ENCODE assay signal across 15 mouse cellular contexts in genomic region chr3:96225421-96225820, GRCm38 (mm10). TPM values are rescaled to one million over a fixed set of nuclear protein-coding genes. Genes with fewer than 3 reads are reported as not detected.
A peak's percentile ranks its signal among the peaks of the same experiment; 100 is the strongest.
DNase-seq lines count a peak whose midpoint lies in the region; ATAC-seq lines count a peak whose summit lies in the region.
"Had no signal": no experiment of that assay in that cellular context is flagged by ENCODE, and none has a peak within 500 bp of the region (broad histone marks: within the 10 kb centered on the region; RNA-seq: fewer than 3 reads in every experiment).

No protein-coding gene starts in this region.

- H3K9me3 ChIP-seq in forebrain, embryonic 10.5 days: no peaks in the 10 kb centered on the region
- H3K9me3 ChIP-seq in forebrain, embryonic 16.5 days (ENCODE audit: control insufficient read depth, low read length): no peaks in the 10 kb centered on the region
- no peaks in the 10 kb centered on the region for H3K9me3 ChIP-seq in hindbrain, embryonic 13.5 days
- H3K9me3 ChIP-seq in hindbrain, embryonic 11.5 days (ENCODE audit: control insufficient read depth, low read length): no peaks in the 10 kb centered on the region
- H3K9me3 ChIP-seq in liver, embryonic 12.5 days (replicated peaks): no peaks in the 10 kb centered on the region
- H3K9me3 ChIP-seq: embryonic facial prominence, embryonic 15.5 days; heart, embryonic 15.5 days had no signal

- ATAC-seq in forebrain, embryonic 16.5 days: no peak
- no peak for ATAC-seq in hindbrain, embryonic 13.5 days (ENCODE audit: low FRiP score)
- no peak for ATAC-seq in hindbrain, embryonic 11.5 days (ENCODE audit: low FRiP score)
- ATAC-seq in liver, embryonic 12.5 days: no peak
- ATAC-seq: activated CD4-positive, CD25-positive, alpha-beta regulatory T cell, adult 4 months had no signal

- DNase-seq in forebrain, embryonic 10.5 days (ENCODE audit: extremely low spot score, low spot score): no peak
- no peak for DNase-seq in hindbrain, embryonic 11.5 days (ENCODE audit: low spot score)
- DNase-seq in A20 (ENCODE audit: low read depth, low spot score): peak; percentile 32
- DNase-seq in adrenal gland, adult 2 months: no peak
- no peak for DNase-seq in cerebellum, postnatal 4 days (ENCODE audit: low spot score in 2 of 2)
- DNase-seq: cerebellum, postnatal 25 days; kidney, adult 11 months; left cerebral cortex, postnatal 4 days; lung, postnatal 14 days had no signal

- no peaks in the 10 kb centered on the region for H3K27me3 ChIP-seq in forebrain, embryonic 10.5 days (ENCODE audit: poor library complexity, severe bottlenecking)
- H3K27me3 ChIP-seq in forebrain, embryonic 16.5 days (replicated peaks; ENCODE audit: control insufficient read depth, insufficient read depth, low read length): no peaks in the 10 kb centered on the region
- no peaks in the 10 kb centered on the region for H3K27me3 ChIP-seq in hindbrain, embryonic 13.5 days
- H3K27me3 ChIP-seq in hindbrain, embryonic 11.5 days (ENCODE audit: control insufficient read depth, insufficient read depth, low read length): no peaks in the 10 kb centered on the region
- no peaks in the 10 kb centered on the region for H3K27me3 ChIP-seq in liver, embryonic 12.5 days (replicated peaks)
- H3K27me3 ChIP-seq: embryonic facial prominence, embryonic 15.5 days; heart, embryonic 15.5 days had no signal

- 9% methylated on average over 2 of the region's 2 CpGs for WGBS in forebrain, embryonic 10.5 days
- 11% methylated on average over 2 of the region's 2 CpGs for WGBS in forebrain, embryonic 16.5 days
- 19% methylated on average over 2 of the region's 2 CpGs for WGBS in hindbrain, embryonic 13.5 days
- 20% methylated on average over 2 of the region's 2 CpGs for WGBS in hindbrain, embryonic 11.5 days
- WGBS in liver, embryonic 12.5 days (ENCODE audit: insufficient replicate concordance): 53% methylated on average over 2 of the region's 2 CpGs

- H3K9ac ChIP-seq in forebrain, embryonic 16.5 days (replicated peaks; ENCODE audit: low read depth, low read length): no peak overlapping the region
- peak overlapping the region; percentile 2; the same call in 1 of the 2 replicates for H3K9ac ChIP-seq in hindbrain, embryonic 13.5 days
- H3K9ac ChIP-seq in hindbrain, embryonic 11.5 days (ENCODE audit: low read depth, low read length): no peak overlapping the region
- peak overlapping the region; percentile 94 for H3K9ac ChIP-seq in liver, embryonic 12.5 days
- H3K9ac ChIP-seq: embryonic facial prominence, embryonic 15.5 days; heart, embryonic 15.5 days had no signal

- H3K4me1 ChIP-seq in forebrain, embryonic 10.5 days: peaks cover 68% of the 10 kb centered on the region
- H3K4me1 ChIP-seq in forebrain, embryonic 16.5 days (replicated peaks; ENCODE audit: control insufficient read depth, insufficient read depth, low read length): peaks cover 19% of the 10 kb centered on the region
- H3K4me1 ChIP-seq in hindbrain, embryonic 13.5 days (replicated peaks): peaks cover 36% of the 10 kb centered on the region
- peaks cover 6% of the 10 kb centered on the region for H3K4me1 ChIP-seq in hindbrain, embryonic 11.5 days (replicated peaks; ENCODE audit: control insufficient read depth, insufficient read depth, low read length)
- peaks cover 60% of the 10 kb centered on the region for H3K4me1 ChIP-seq in liver, embryonic 12.5 days

- no peak overlapping the region for H3K4me2 ChIP-seq in forebrain, embryonic 16.5 days (ENCODE audit: low read length)
- H3K4me2 ChIP-seq in hindbrain, embryonic 13.5 days: no peak overlapping the region
- no peak overlapping the region for H3K4me2 ChIP-seq in hindbrain, embryonic 11.5 days (replicated peaks; ENCODE audit: low read depth, low read length)
- H3K4me2 ChIP-seq in liver, embryonic 12.5 days: peak overlapping the region; percentile 85
- H3K4me2 ChIP-seq: embryonic facial prominence, embryonic 15.5 days; heart, embryonic 15.5 days had no signal

- peak overlapping the region; percentile 74 for H3K27ac ChIP-seq in forebrain, embryonic 10.5 days
- no peak overlapping the region for H3K27ac ChIP-seq in forebrain, embryonic 16.5 days (ENCODE audit: low read length)
- H3K27ac ChIP-seq in hindbrain, embryonic 13.5 days: no peak overlapping the region
- H3K27ac ChIP-seq in hindbrain, embryonic 11.5 days (ENCODE audit: low read depth, low read length): no peak overlapping the region
- H3K27ac ChIP-seq in liver, embryonic 12.5 days: peak overlapping the region; percentile 72
- H3K27ac ChIP-seq: embryonic facial prominence, embryonic 15.5 days; heart, embryonic 15.5 days had no signal

- H3K36me3 ChIP-seq in forebrain, embryonic 10.5 days (replicated peaks): no peaks in the 10 kb centered on the region
- H3K36me3 ChIP-seq in forebrain, embryonic 16.5 days (ENCODE audit: control insufficient read depth, insufficient read depth): no peaks in the 10 kb centered on the region
- H3K36me3 ChIP-seq in hindbrain, embryonic 13.5 days: no peaks in the 10 kb centered on the region
- no peaks in the 10 kb centered on the region for H3K36me3 ChIP-seq in hindbrain, embryonic 11.5 days (ENCODE audit: control insufficient read depth, insufficient read depth, low read length)
- no peaks in the 10 kb centered on the region for H3K36me3 ChIP-seq in liver, embryonic 12.5 days
- H3K36me3 ChIP-seq: embryonic facial prominence, embryonic 15.5 days; heart, embryonic 15.5 days had no signal

- peak overlapping the region; percentile 20; the same call in 1 of the 2 replicates for H3K4me3 ChIP-seq in forebrain, embryonic 10.5 days
- H3K4me3 ChIP-seq in forebrain, embryonic 16.5 days (replicated peaks; ENCODE audit: low read length): no peak overlapping the region
- no peak overlapping the region for H3K4me3 ChIP-seq in hindbrain, embryonic 13.5 days
- no peak overlapping the region for H3K4me3 ChIP-seq in hindbrain, embryonic 11.5 days (ENCODE audit: low read depth, low read length)
- H3K4me3 ChIP-seq in liver, embryonic 12.5 days: peak overlapping the region; percentile 20; the same call in 1 of the 2 replicates
- H3K4me3 ChIP-seq: embryonic facial prominence, embryonic 15.5 days; heart, embryonic 15.5 days had no signal

RNA-seq across cellular contexts. Expression of gene Hist2h2be, which starts 4.5 kb away (rescaled TPM):
- polyA plus RNA-seq in forebrain, embryonic 10.5 days (2016; fragmentation: Nextera tagmentation; extraction: Ambion mirVana): 12.8 and 15.5 TPM in 2 replicates
- polyA plus RNA-seq in forebrain, embryonic 16.5 days (2015; fragmentation: Nextera tagmentation; extraction: Ambion mirVana): 8.6 and 10.8 TPM in 2 replicates
- 4.3 TPM in 2 replicates for polyA plus RNA-seq in hindbrain, embryonic 13.5 days (2015; fragmentation: Nextera tagmentation; extraction: Ambion mirVana)
- polyA plus RNA-seq in hindbrain, embryonic 11.5 days (2014; fragmentation: Nextera tagmentation; extraction: Ambion mirVana): 7.4 and 7.7 TPM in 2 replicates
- 6.1 and 6.6 TPM in 2 replicates for polyA plus RNA-seq in liver, embryonic 12.5 days (2016; fragmentation: Nextera tagmentation; extraction: Ambion mirVana)
- 10 to 100 TPM; 15.6 to 23.5 TPM for total RNA-seq in adrenal gland, adult 2 months (2021)
- polyA plus RNA-seq in adrenal gland, adult 2 months (2012; rRNA removed): 6.1 and 6.4 TPM in 2 replicates

RNA-seq across cellular contexts. Expression of gene Hist2h2ac, which starts 4.7 kb away (rescaled TPM):
- polyA plus RNA-seq in forebrain, embryonic 10.5 days (2016; fragmentation: Nextera tagmentation; extraction: Ambion mirVana): 11.3 and 12.6 TPM in 2 replicates
- 2.1 and 3.3 TPM in 2 replicates for polyA plus RNA-seq in forebrain, embryonic 16.5 days (2015; fragmentation: Nextera tagmentation; extraction: Ambion mirVana)
- polyA plus RNA-seq in hindbrain, embryonic 13.5 days (2015; fragmentation: Nextera tagmentation; extraction: Ambion mirVana): 3.1 and 3.6 TPM in 2 replicates
- 9.6 and 12.7 TPM in 2 replicates for polyA plus RNA-seq in hindbrain, embryonic 11.5 days (2014; fragmentation: Nextera tagmentation; extraction: Ambion mirVana)
- 15.9 and 17.5 TPM in 2 replicates for polyA plus RNA-seq in liver, embryonic 12.5 days (2016; fragmentation: Nextera tagmentation; extraction: Ambion mirVana)
- total RNA-seq in adrenal gland, adult 2 months (2021): 10 to 100 TPM; 41.3 to 58.9 TPM
- polyA plus RNA-seq in adrenal gland, adult 2 months (2012; rRNA removed): 5.1 TPM in 2 replicates

RNA-seq across cellular contexts. Expression of gene Hist2h2ab, which starts 5.8 kb away (rescaled TPM):
- not detected in 2 replicates for polyA plus RNA-seq in forebrain, embryonic 10.5 days (2016; fragmentation: Nextera tagmentation; extraction: Ambion mirVana)
- polyA plus RNA-seq in forebrain, embryonic 16.5 days (2015; fragmentation: Nextera tagmentation; extraction: Ambion mirVana): not detected in 2 replicates
- polyA plus RNA-seq in hindbrain, embryonic 13.5 days (2015; fragmentation: Nextera tagmentation; extraction: Ambion mirVana): 1.0 TPM in 1 of 2 replicates, not detected in the other
- 1.4 and 3.0 TPM in 2 replicates for polyA plus RNA-seq in hindbrain, embryonic 11.5 days (2014; fragmentation: Nextera tagmentation; extraction: Ambion mirVana)
- 0.71 and 0.86 TPM in 2 replicates for polyA plus RNA-seq in liver, embryonic 12.5 days (2016; fragmentation: Nextera tagmentation; extraction: Ambion mirVana)
- total RNA-seq in adrenal gland, adult 2 months (2021): 1 to 10 TPM; 3.1 to 8.3 TPM
- 0.93 and 4.7 TPM in 2 replicates for polyA plus RNA-seq in adrenal gland, adult 2 months (2012; rRNA removed)
- polyA plus RNA-seq: embryonic facial prominence, embryonic 15.5 days had no signal

RNA-seq across cellular contexts. Expression of gene Bola1, which starts 5.9 kb away (rescaled TPM):
- 89.3 and 93.0 TPM in 2 replicates for polyA plus RNA-seq in forebrain, embryonic 10.5 days (2016; fragmentation: Nextera tagmentation; extraction: Ambion mirVana)
- 64.1 and 64.3 TPM in 2 replicates for polyA plus RNA-seq in forebrain, embryonic 16.5 days (2015; fragmentation: Nextera tagmentation; extraction: Ambion mirVana)
- 64.0 and 65.6 TPM in 2 replicates for polyA plus RNA-seq in hindbrain, embryonic 13.5 days (2015; fragmentation: Nextera tagmentation; extraction: Ambion mirVana)
- polyA plus RNA-seq in hindbrain, embryonic 11.5 days (2014; fragmentation: Nextera tagmentation; extraction: Ambion mirVana): 73.3 and 77.6 TPM in 2 replicates
- 57.4 and 61.7 TPM in 2 replicates for polyA plus RNA-seq in liver, embryonic 12.5 days (2016; fragmentation: Nextera tagmentation; extraction: Ambion mirVana)
- 10 to 100 TPM; 29.6 to 38.9 TPM for total RNA-seq in adrenal gland, adult 2 months (2021)
- 95.5 and 96.5 TPM in 2 replicates for polyA plus RNA-seq in adrenal gland, adult 2 months (2012; rRNA removed)

RNA-seq across cellular contexts. Expression of gene Hist2h3c2, which starts 13.5 kb away (rescaled TPM):
- 5.9 and 6.4 TPM in 2 replicates for polyA plus RNA-seq in forebrain, embryonic 10.5 days (2016; fragmentation: Nextera tagmentation; extraction: Ambion mirVana)
- 2.4 and 3.4 TPM in 2 replicates for polyA plus RNA-seq in forebrain, embryonic 16.5 days (2015; fragmentation: Nextera tagmentation; extraction: Ambion mirVana)
- polyA plus RNA-seq in hindbrain, embryonic 13.5 days (2015; fragmentation: Nextera tagmentation; extraction: Ambion mirVana): 4.1 and 5.3 TPM in 2 replicates
- polyA plus RNA-seq in hindbrain, embryonic 11.5 days (2014; fragmentation: Nextera tagmentation; extraction: Ambion mirVana): 8.4 and 10.0 TPM in 2 replicates
- polyA plus RNA-seq in liver, embryonic 12.5 days (2016; fragmentation: Nextera tagmentation; extraction: Ambion mirVana): 12.3 and 13.8 TPM in 2 replicates
- total RNA-seq in adrenal gland, adult 2 months (2021): 10 to 100 TPM; 21.8 to 28.5 TPM
- polyA plus RNA-seq in adrenal gland, adult 2 months (2012; rRNA removed): 59.6 and 80.3 TPM in 2 replicates

Comparison
In these comparisons a context has a peak if more than half of its experiments do, and no peak if none do; other contexts are left out.
1. H3K27ac ChIP-seq: peak in forebrain, embryonic 10.5 days (single experiment) and liver, embryonic 12.5 days (single experiment); none in forebrain, embryonic 16.5 days (single experiment), hindbrain, embryonic 13.5 days (single experiment) and hindbrain, embryonic 11.5 days (single experiment).
2. H3K4me3 ChIP-seq: peak in forebrain, embryonic 10.5 days (single experiment) and liver, embryonic 12.5 days (single experiment); none in forebrain, embryonic 16.5 days (single experiment), hindbrain, embryonic 13.5 days (single experiment) and hindbrain, embryonic 11.5 days (single experiment).
3. H3K9ac ChIP-seq: peak in hindbrain, embryonic 13.5 days (single experiment) and liver, embryonic 12.5 days (single experiment); none in forebrain, embryonic 16.5 days (single experiment) and hindbrain, embryonic 11.5 days (single experiment).